8 mouse cellular contexts compared by ENCODE assay signal in genomic region chr3:20057306-20058196, GRCm38 (mm10). TPM values are rescaled to one million over a fixed set of nuclear protein-coding genes. Genes with fewer than 3 reads are reported as not detected.
DNase-seq lines count a peak whose midpoint lies in the region; ATAC-seq and TF ChIP-seq lines count a peak whose summit lies in the region.

TSS of gene Hltf (plus strand) at chr3:20057811.

- WGBS in heart, embryonic 12.5 days: under 1% methylated on average over 51 of the region's 54 CpGs
- WGBS in kidney, postnatal 0 days: under 1% methylated on average over 51 of the region's 54 CpGs
- WGBS in liver, embryonic 11.5 days: under 1% methylated on average over 51 of the region's 54 CpGs
- under 1% methylated on average over 53 of the region's 54 CpGs for WGBS in stomach, embryonic 14.5 days

- H3K9me3 ChIP-seq in heart, embryonic 12.5 days (replicated peaks): no peaks in the 10 kb centered on the region
- no peaks in the 10 kb centered on the region for H3K9me3 ChIP-seq in kidney, postnatal 0 days (replicated peaks; ENCODE audit: low read length)
- no peaks in the 10 kb centered on the region for H3K9me3 ChIP-seq in liver, embryonic 11.5 days (ENCODE audit: control insufficient read depth, low read length)
- no peaks in the 10 kb centered on the region for H3K9me3 ChIP-seq in stomach, embryonic 14.5 days (ENCODE audit: control insufficient read depth, low read depth, low read length)

- peak; percentile 96 for DNase-seq in CD4-positive helper T cell, adult 2 months (ENCODE audit: low read depth, low spot score)
- peak; percentile 89 for DNase-seq in brain, embryonic 18.5 days (ENCODE audit: low read depth, low spot score)
- peak; percentile 98 for DNase-seq in kidney, postnatal 0 days (ENCODE audit: low spot score)
- peak; percentile 90 for DNase-seq in liver, embryonic 11.5 days (ENCODE audit: low spot score)
- DNase-seq in naive thymus-derived CD4-positive, alpha-beta T cell, adult 2 months (ENCODE audit: low read depth): peak; percentile 97

- peak; percentile 100 for ATAC-seq in erythroid progenitor cell, adult 5-6 weeks (replicated peaks; ENCODE audit: low FRiP score, poor library complexity, severe bottlenecking)
- peak; percentile 100 for ATAC-seq in heart, embryonic 12.5 days (ENCODE audit: insufficient number of reproducible peaks, low FRiP score)
- peak; percentile 100 for ATAC-seq in kidney, postnatal 0 days (replicated peaks; ENCODE audit: low FRiP score, low read depth)
- ATAC-seq in liver, embryonic 11.5 days (replicated peaks; ENCODE audit: low FRiP score): peak; percentile 100
- ATAC-seq in stomach, embryonic 14.5 days (ENCODE audit: insufficient number of reproducible peaks, insufficient read depth, low FRiP score, low read depth): peak; percentile 100

- H3K27me3 ChIP-seq in heart, embryonic 12.5 days (replicated peaks): no peaks in the 10 kb centered on the region
- H3K27me3 ChIP-seq in kidney, postnatal 0 days (ENCODE audit: insufficient read depth, low read length): no peaks in the 10 kb centered on the region
- H3K27me3 ChIP-seq in liver, embryonic 11.5 days (replicated peaks; ENCODE audit: control insufficient read depth, insufficient read depth, low read length): no peaks in the 10 kb centered on the region
- H3K27me3 ChIP-seq in stomach, embryonic 14.5 days (ENCODE audit: control insufficient read depth, insufficient read depth, low read length): no peaks in the 10 kb centered on the region

- TF ChIP-seq CTCF in kidney, postnatal 0 days (IDR thresholded peaks at IDR 0.05; ENCODE audit: low read depth): no peak

- H3K4me3 ChIP-seq in heart, embryonic 12.5 days: peak within 1 kb of the TSS; percentile 82
- peak within 1 kb of the TSS; percentile 80 for H3K4me3 ChIP-seq in kidney, postnatal 0 days (replicated peaks; ENCODE audit: low read depth, low read length)
- peak within 1 kb of the TSS; percentile 87 for H3K4me3 ChIP-seq in liver, embryonic 11.5 days (ENCODE audit: low read depth, low read length)
- peak within 1 kb of the TSS; percentile 70 for H3K4me3 ChIP-seq in stomach, embryonic 14.5 days (ENCODE audit: low read depth, low read length)

- peaks cover 11% of the 10 kb centered on the region for H3K36me3 ChIP-seq in heart, embryonic 12.5 days
- no peaks in the 10 kb centered on the region for H3K36me3 ChIP-seq in kidney, postnatal 0 days (ENCODE audit: insufficient read depth, low read length)
- H3K36me3 ChIP-seq in liver, embryonic 11.5 days (ENCODE audit: control insufficient read depth, insufficient read depth, low read length): peaks cover 3% of the 10 kb centered on the region; the same call in 1 of the 2 replicates
- peaks cover 4% of the 10 kb centered on the region for H3K36me3 ChIP-seq in stomach, embryonic 14.5 days (ENCODE audit: control insufficient read depth, insufficient read depth, low read length)

- H3K9ac ChIP-seq in heart, embryonic 12.5 days: peak within 1 kb of the TSS; percentile 76
- H3K9ac ChIP-seq in kidney, postnatal 0 days (ENCODE audit: low read depth, low read length): peak within 1 kb of the TSS; percentile 79
- peak within 1 kb of the TSS; percentile 56 for H3K9ac ChIP-seq in liver, embryonic 11.5 days (ENCODE audit: low read depth, low read length)
- peak within 1 kb of the TSS; percentile 50 for H3K9ac ChIP-seq in stomach, embryonic 14.5 days (replicated peaks; ENCODE audit: low read depth, low read length)

- peaks cover 3% of the 10 kb centered on the region for H3K4me1 ChIP-seq in heart, embryonic 12.5 days (replicated peaks)
- H3K4me1 ChIP-seq in kidney, postnatal 0 days (replicated peaks; ENCODE audit: insufficient read depth, low read length): 0 out of 2 replicates have a peak, but pooled peaks cover 4% of the 10 kb centered on the region
- H3K4me1 ChIP-seq in liver, embryonic 11.5 days (replicated peaks; ENCODE audit: control insufficient read depth, insufficient read depth, low read length): no peaks in the 10 kb centered on the region; the same call in 1 of the 2 replicates
- H3K4me1 ChIP-seq in stomach, embryonic 14.5 days (ENCODE audit: control insufficient read depth, insufficient read depth, low read length): peaks cover 5% of the 10 kb centered on the region; the same call in 1 of the 2 replicates

- H3K27ac ChIP-seq in heart, embryonic 12.5 days (ENCODE audit: poor library complexity, severe bottlenecking): peak within 1 kb of the TSS; percentile 48
- H3K27ac ChIP-seq in kidney, postnatal 0 days: peak within 1 kb of the TSS; percentile 87
- no peak within 1 kb of the TSS for H3K27ac ChIP-seq in liver, embryonic 11.5 days (ENCODE audit: low read depth, low read length)
- H3K27ac ChIP-seq in stomach, embryonic 14.5 days (ENCODE audit: low read length): peak within 1 kb of the TSS; percentile 33; the same call in 1 of the 2 replicates

- H3K4me2 ChIP-seq in heart, embryonic 12.5 days: peak within 1 kb of the TSS; percentile 87
- peak within 1 kb of the TSS; percentile 74 for H3K4me2 ChIP-seq in kidney, postnatal 0 days (ENCODE audit: low read length)
- H3K4me2 ChIP-seq in liver, embryonic 11.5 days: peak within 1 kb of the TSS; percentile 80
- H3K4me2 ChIP-seq in stomach, embryonic 14.5 days (replicated peaks; ENCODE audit: low read depth, low read length): peak within 1 kb of the TSS; percentile 59

RNA-seq across cellular contexts. Expression of gene Hltf, which starts in this region (rescaled TPM):
- 13.7 and 31.0 TPM in 2 replicates for total RNA-seq in erythroid progenitor cell, adult 5-6 weeks (2015; ENCODE audit: low replicate concordance)
- 14.1 and 17.2 TPM in 2 replicates for total RNA-seq in erythroid progenitor cell, adult 5-6 weeks (2017; ENCODE audit: low replicate concordance)
- polyA plus RNA-seq in heart, embryonic 12.5 days (2016; fragmentation: Nextera tagmentation; extraction: Ambion mirVana): 19.1 and 21.3 TPM in 2 replicates
- 14.3 and 15.4 TPM in 2 replicates for polyA plus RNA-seq in kidney, postnatal 0 days (2015; fragmentation: Nextera tagmentation; extraction: Ambion mirVana)
- 19.9 and 21.2 TPM in 2 replicates for polyA plus RNA-seq in liver, embryonic 11.5 days (2014; fragmentation: Nextera tagmentation; extraction: Ambion mirVana)
- 22.9 and 23.3 TPM in 2 replicates for polyA plus RNA-seq in stomach, embryonic 14.5 days (2014; fragmentation: Nextera tagmentation; extraction: Ambion mirVana)
